Mouse (Mus musculus) megakaryocyte, embryonic 14.5 days (primary cell): Measurements from ENCODE around the gene Agrp. TPM values are rescaled to one million over a fixed set of nuclear protein-coding genes. Genes with fewer than 3 reads are reported as not detected.

ENCODE experiments used
- H3K27me3 ChIP-seq: replicated peaks from 2 replicates; pipeline ENCODE3; 2012; ENCODE audit warnings: inconsistent platforms
- H3K36me3 ChIP-seq: replicated peaks from 2 replicates; pipeline ENCODE3; 2012; ENCODE audit warnings: low read length, inconsistent platforms, mixed read lengths
- H3K4me1 ChIP-seq: 2 replicates; pipeline ENCODE4 v1.6.1; 2012; ENCODE audit warnings: inconsistent platforms
- H3K4me3 ChIP-seq: replicated peaks from 2 replicates; pipeline ENCODE3; 2012; ENCODE audit warnings: moderate library complexity, mild to moderate bottlenecking, inconsistent platforms
- H3K9me3 ChIP-seq: 2 replicates; pipeline ENCODE4 v1.6.1; 2012; ENCODE audit warnings: inconsistent platforms
- FLI1 ChIP-seq: IDR thresholded peaks from 2 replicates; pipeline ENCODE4 v1.6.1; 2012; ENCODE audit warnings: low read length, inconsistent platforms, mixed read lengths
- GATA1 ChIP-seq: IDR thresholded peaks from 3 replicates; pipeline ENCODE4 v1.6.1; 2012; ENCODE audit warnings: mixed read lengths, low read length, inconsistent platforms, borderline replicate concordance
- polyA plus RNA-seq: library from polyadenylated mRNA; stranded (reverse); fragments of >175 nt; gene quantifications from 2 replicates; pipeline ENCODE4 v1.2.3, GENCODE M21; 2012; ENCODE audit warnings: low replicate concordance; ENCODE audit not compliant: insufficient read depth

Gene Agrp
- polyA plus RNA-seq, 1 experiment = not detected

GRCm38 (mm10) chr8:105542032-105542656, 95.0 kb downstream of the Agrp start:
- Histone ChIP-seq H3K4me1 (peaks cover 76% of the 10 kb centered on the region), H3K27me3 (no peaks in the 10 kb centered on the region), H3K9me3 (no peaks in the 10 kb centered on the region), H3K4me3 (no peak overlapping the region), H3K36me3 (peaks cover 73% of the 10 kb centered on the region)
- TF ChIP-seq GATA1 (no peak), FLI1 (no peak)

DNA sequence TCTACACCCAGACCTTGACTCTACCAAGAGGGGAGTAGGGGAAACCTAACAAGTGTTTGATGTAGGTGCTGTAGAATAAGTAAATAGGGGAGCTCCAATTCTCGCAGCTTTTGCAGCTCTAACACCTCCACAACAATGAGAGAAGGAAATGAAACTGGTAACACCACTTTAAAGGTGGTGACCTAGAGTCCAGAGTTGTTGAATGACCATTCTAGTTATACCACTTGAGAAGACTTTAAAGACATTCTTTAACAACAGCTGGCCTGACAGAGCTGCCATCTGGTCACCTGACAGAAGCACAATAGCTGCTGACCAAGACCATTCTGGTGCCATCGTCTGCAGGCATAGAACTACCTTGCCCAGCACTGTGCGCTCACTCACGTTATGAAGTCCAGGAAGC, 98.3 kb downstream of the Agrp start:
- TF ChIP-seq FLI1 (no peak), GATA1 (no peak)
- Histone ChIP-seq H3K4me1 (peaks cover 67% of the 10 kb centered on the region), H3K36me3 (peaks cover 78% of the 10 kb centered on the region)

DNA sequence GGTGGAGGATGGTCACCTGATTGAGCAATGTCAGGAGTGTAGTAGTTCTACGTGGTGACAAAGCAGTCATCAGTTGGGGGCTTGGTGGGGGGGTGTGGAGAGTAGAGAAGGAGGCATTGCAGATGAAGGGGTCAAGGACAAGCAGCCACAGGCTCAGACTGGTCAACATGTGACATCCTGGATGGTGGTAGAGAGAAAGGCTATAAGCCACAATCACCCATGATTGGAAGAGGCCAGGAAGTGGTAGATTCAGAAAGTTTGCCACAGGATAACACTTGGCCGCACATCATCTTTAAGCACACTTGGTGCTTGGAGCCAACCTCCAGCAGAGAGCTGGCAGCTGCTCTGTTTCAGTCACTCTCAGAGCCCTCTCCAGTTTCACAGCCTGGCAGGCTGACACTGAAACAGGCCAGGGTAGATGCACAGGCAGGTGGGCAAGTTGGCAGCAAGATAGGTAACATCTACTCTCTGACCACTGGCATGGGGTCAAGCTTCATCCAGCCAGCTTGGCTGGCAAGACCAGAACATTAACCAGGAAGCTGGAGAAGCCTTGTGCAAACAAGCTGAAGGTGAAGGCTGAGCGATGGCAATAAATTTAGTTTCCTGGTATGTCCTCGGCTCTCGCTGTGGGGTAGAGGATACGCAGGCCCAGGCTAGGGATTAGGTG, 100.0 kb downstream of the Agrp start:
- Histone ChIP-seq H3K4me1 (peaks cover 67% of the 10 kb centered on the region), H3K27me3 (no peaks in the 10 kb centered on the region), H3K4me3 (no peak overlapping the region), H3K9me3 (no peaks in the 10 kb centered on the region), H3K36me3 (peaks cover 89% of the 10 kb centered on the region)
- TF ChIP-seq FLI1 (no peak), GATA1 (no peak)

More for the DNA sequence above, 98.3 kb downstream of the Agrp start:
- no peaks in the 10 kb centered on the region for H3K9me3 ChIP-seq
- H3K27me3 ChIP-seq = no peaks in the 10 kb centered on the region
- no peak overlapping the region for H3K4me3 ChIP-seq

DNA sequence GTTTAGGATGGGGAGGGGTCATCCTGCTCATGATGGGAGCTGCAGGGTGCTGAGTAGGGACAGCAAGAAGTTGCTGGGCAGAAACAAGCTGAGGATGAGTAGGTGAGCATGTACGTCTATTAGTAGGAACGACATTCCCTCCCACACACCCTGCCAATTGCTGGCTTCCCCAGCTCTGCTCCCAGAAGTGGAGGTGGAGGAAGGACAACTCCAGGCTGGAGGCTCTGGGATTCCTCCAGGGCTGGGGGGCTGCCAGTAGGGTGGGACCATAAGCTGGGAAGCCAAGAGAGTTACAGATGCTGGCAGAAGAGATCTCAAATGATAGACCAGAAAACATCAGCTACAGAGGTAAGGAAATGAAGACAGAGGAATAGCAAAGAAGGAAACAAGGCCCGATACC, 100.6 kb downstream of the Agrp start:
- H3K27me3 ChIP-seq = no peaks in the 10 kb centered on the region
- TF ChIP-seq GATA1 (no peak), FLI1 (no peak)
- H3K9me3 ChIP-seq = no peaks in the 10 kb centered on the region
- H3K36me3 ChIP-seq = peaks cover 89% of the 10 kb centered on the region
- peak overlapping the region; percentile 21 for H3K4me3 ChIP-seq
- H3K4me1 ChIP-seq = peaks cover 67% of the 10 kb centered on the region

- H3K4me3 ChIP-seq = peak overlapping the region; percentile 1
- no peaks in the 10 kb centered on the region for H3K9me3 ChIP-seq
- peaks cover 96% of the 10 kb centered on the region for H3K36me3 ChIP-seq
- H3K4me1 ChIP-seq = peaks cover 71% of the 10 kb centered on the region
- no peaks in the 10 kb centered on the region for H3K27me3 ChIP-seq
- TF ChIP-seq GATA1 = no peak
- no peak for TF ChIP-seq FLI1
Measured at GRCm38 (mm10) chr8:105533892-105534329, 103.3 kb downstream of the Agrp start.

DNA sequence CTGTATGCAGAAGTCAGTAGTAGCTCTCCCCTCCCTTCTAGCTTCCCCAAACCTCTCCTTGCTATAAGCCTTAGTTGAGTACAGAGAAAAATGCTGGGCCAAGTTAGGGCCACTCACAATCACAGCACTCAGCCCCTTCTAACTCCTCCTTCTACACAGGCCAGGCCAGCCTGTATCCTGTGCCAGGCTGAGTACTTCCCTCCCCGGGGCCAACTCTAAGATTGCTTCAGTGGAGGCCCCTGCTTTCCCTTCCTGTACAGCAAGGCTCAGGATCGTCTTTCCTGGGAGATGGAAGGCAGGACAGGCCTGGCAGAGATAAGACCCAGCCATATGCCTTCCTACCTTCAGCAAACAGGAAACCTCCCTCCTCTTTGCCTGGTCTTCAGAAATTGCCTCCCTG, 103.8 kb downstream of the Agrp start:
- peak overlapping the region; percentile 1 for H3K4me3 ChIP-seq
- H3K4me1 ChIP-seq = peaks cover 74% of the 10 kb centered on the region
- H3K27me3 ChIP-seq = no peaks in the 10 kb centered on the region
- peaks cover 96% of the 10 kb centered on the region for H3K36me3 ChIP-seq
- no peaks in the 10 kb centered on the region for H3K9me3 ChIP-seq
- TF ChIP-seq GATA1 (no peak), FLI1 (no peak)

- no peak overlapping the region for H3K4me3 ChIP-seq
- H3K9me3 ChIP-seq = no peaks in the 10 kb centered on the region
- peaks cover 72% of the 10 kb centered on the region for H3K4me1 ChIP-seq
- no peak for TF ChIP-seq FLI1
- TF ChIP-seq GATA1 = no peak
- H3K27me3 ChIP-seq = no peaks in the 10 kb centered on the region
- H3K36me3 ChIP-seq = peaks cover 96% of the 10 kb centered on the region
Measured at GRCm38 (mm10) chr8:105531774-105532173, 105.4 kb downstream of the Agrp start.

DNA sequence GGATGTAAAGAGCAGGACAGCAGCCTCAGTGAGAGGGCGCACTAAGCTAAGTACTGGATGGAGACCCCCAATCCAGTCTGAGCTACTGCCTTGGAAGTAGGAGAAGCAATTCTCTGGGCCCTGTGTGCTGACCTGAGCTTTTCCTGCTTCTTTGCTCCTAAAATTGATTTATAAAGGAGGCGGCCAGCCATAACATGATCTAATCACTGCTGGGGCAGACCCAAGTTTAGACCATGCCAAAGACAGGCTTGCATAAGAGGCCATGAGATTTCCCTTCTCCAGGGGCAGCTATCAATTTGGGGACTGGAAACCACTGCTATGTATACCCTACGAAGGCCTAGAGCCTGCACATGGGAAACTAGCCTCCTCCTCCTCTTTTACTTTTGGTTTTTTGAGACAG, 107.9 kb downstream of the Agrp start:
- peaks cover 98% of the 10 kb centered on the region for H3K36me3 ChIP-seq
- H3K4me3 ChIP-seq = no peak overlapping the region
- TF ChIP-seq FLI1 (no peak), GATA1 (no peak)
- H3K4me1 ChIP-seq = peaks cover 59% of the 10 kb centered on the region
- no peaks in the 10 kb centered on the region for H3K27me3 ChIP-seq
- no peaks in the 10 kb centered on the region for H3K9me3 ChIP-seq

- Histone ChIP-seq H3K4me1 (peaks cover 55% of the 10 kb centered on the region), H3K9me3 (no peaks in the 10 kb centered on the region), H3K27me3 (no peaks in the 10 kb centered on the region), H3K4me3 (no peak overlapping the region), H3K36me3 (peaks cover 98% of the 10 kb centered on the region)
- TF ChIP-seq GATA1 = no peak
- no peak for TF ChIP-seq FLI1
Measured at GRCm38 (mm10) chr8:105528206-105528605, 109.0 kb downstream of the Agrp start.

- TF ChIP-seq FLI1 = no peak
- no peak for TF ChIP-seq GATA1
Measured at GRCm38 (mm10) chr8:105527110-105527509, 110.1 kb downstream of the Agrp start.

More at GRCm38 (mm10) chr8:105527110-105527509, 110.1 kb downstream of the Agrp start:
- H3K4me1 ChIP-seq = peaks cover 55% of the 10 kb centered on the region
- no peaks in the 10 kb centered on the region for H3K9me3 ChIP-seq
- H3K27me3 ChIP-seq = no peaks in the 10 kb centered on the region
- peaks cover 99% of the 10 kb centered on the region for H3K36me3 ChIP-seq
- no peak overlapping the region for H3K4me3 ChIP-seq
